8 mouse cellular contexts compared by ENCODE assay signal in the genomic region with DNA sequence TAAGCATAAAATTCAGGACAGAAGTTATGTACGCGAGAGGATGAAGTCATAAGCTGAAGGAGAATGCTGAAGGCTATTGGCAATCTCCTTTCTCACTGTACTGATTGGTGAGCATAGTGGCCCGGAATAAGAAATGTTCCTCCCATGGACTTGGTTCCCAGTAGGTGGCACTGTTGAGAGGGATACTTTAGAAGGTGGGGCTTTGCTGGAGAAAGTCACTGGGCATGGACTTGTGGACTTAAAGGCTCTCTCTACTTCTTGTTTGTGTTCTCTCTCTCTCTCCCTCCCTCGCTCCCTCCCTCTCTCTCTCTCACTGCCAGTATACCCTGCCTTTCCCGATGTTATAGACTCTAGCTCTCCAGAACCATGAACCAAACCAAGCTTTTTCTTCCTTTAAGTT. TPM values are rescaled to one million over a fixed set of nuclear protein-coding genes. Genes with fewer than 3 reads are reported as not detected.
A peak's percentile ranks its signal among the peaks of the same experiment; 100 is the strongest.
DNase-seq lines count a peak whose midpoint lies in the region; ATAC-seq and TF ChIP-seq lines count a peak whose summit lies in the region.

No protein-coding gene starts in this region.

- no peak for ATAC-seq in heart, embryonic 12.5 days (ENCODE audit: insufficient number of reproducible peaks, low FRiP score)

- no peaks in the 10 kb centered on the region for H3K36me3 ChIP-seq in heart, embryonic 12.5 days
- no peaks in the 10 kb centered on the region for H3K36me3 ChIP-seq in MEL (ENCODE audit: control insufficient read depth in 1 of 2, insufficient read depth in 2 of 2, low read length in 2 of 2)
- no peaks in the 10 kb centered on the region for H3K36me3 ChIP-seq in splenic B cell, adult 2 months (ENCODE audit: control insufficient read depth, insufficient read depth, low read length, poor library complexity, severe bottlenecking)

- peak; percentile 15 to 56 (median 27); a peak in 5 of 6 replicates for TF ChIP-seq CTCF in MEL (IDR thresholded peaks at IDR 0.05 in 2 of 3, conservative IDR thresholded peaks at IDR 0.05 in 1 of 3; ENCODE audit: control insufficient read depth in 1 of 3, insufficient read depth in 1 of 3, low read depth in 2 of 3, low read length in 3 of 3, poor library complexity in 1 of 3, severe bottlenecking in 1 of 3)
- TF ChIP-seq CTCF in cortical plate, adult 2 months (IDR thresholded peaks at IDR 0.05; ENCODE audit: extremely low read depth, insufficient read depth, low read length), result peak; percentile 61

- TF ChIP-seq EP300 in MEL (IDR thresholded peaks at IDR 0.05; ENCODE audit: low read depth in 1 of 2, low read length in 2 of 2), result no peak

- H3K9me3 ChIP-seq in heart, embryonic 12.5 days (replicated peaks), result no peaks in the 10 kb centered on the region; the same call in 1 of the 2 replicates
- no peaks in the 10 kb centered on the region for H3K9me3 ChIP-seq in MEL (replicated peaks; ENCODE audit: insufficient read depth, low read length)

- peak; percentile 12 for TF ChIP-seq RAD21 in MEL (IDR thresholded peaks at IDR 0.05; ENCODE audit: low read depth, low read length)

- H3K79me2 ChIP-seq in MEL (ENCODE audit: control insufficient read depth, insufficient read depth, low read length, poor library complexity), result no peaks in the 10 kb centered on the region

- no peak overlapping the region for H3K27ac ChIP-seq in heart, embryonic 12.5 days (ENCODE audit: poor library complexity, severe bottlenecking)
- H3K27ac ChIP-seq in MEL (ENCODE audit: control insufficient read depth, low read depth, low read length), result no peak overlapping the region
- H3K27ac ChIP-seq in cortical plate, adult 2 months (ENCODE audit: insufficient read depth, low read length), result no peak overlapping the region

- no peak overlapping the region for H3K9ac ChIP-seq in heart, embryonic 12.5 days
- H3K9ac ChIP-seq in MEL (ENCODE audit: control insufficient read depth, low read depth, low read length, poor library complexity, severe bottlenecking), result no peak overlapping the region

- peaks cover 10% of the 10 kb centered on the region for H3K4me1 ChIP-seq in heart, embryonic 12.5 days (replicated peaks)
- no peaks in the 10 kb centered on the region for H3K4me1 ChIP-seq in MEL (ENCODE audit: control insufficient read depth in 1 of 2, insufficient read depth in 2 of 2, low read length in 2 of 2)
- no peaks in the 10 kb centered on the region for H3K4me1 ChIP-seq in cortical plate, adult 2 months (ENCODE audit: control insufficient read depth, insufficient read depth, low read length)

- 21% methylated on average over 5 of the region's 5 CpGs for WGBS in heart, embryonic 12.5 days

- H3K4me2 ChIP-seq in heart, embryonic 12.5 days, result no peak overlapping the region

- no peak for TF ChIP-seq POLR2A in MEL (IDR thresholded peaks at IDR 0.05; ENCODE audit: control insufficient read depth in 1 of 2, insufficient read depth in 1 of 2, low read depth in 1 of 2, low read length in 2 of 2, poor library complexity in 1 of 2)
- TF ChIP-seq POLR2A in cortical plate, adult 2 months (IDR thresholded peaks at IDR 0.05; ENCODE audit: extremely low read depth, insufficient read depth, low read length), result no peak

- no peak overlapping the region for H3K4me3 ChIP-seq in heart, embryonic 12.5 days
- no peak overlapping the region for H3K4me3 ChIP-seq in MEL (ENCODE audit: control insufficient read depth in 1 of 2, insufficient read depth in 1 of 2, low read depth in 2 of 2, low read length in 2 of 2)
- no peak overlapping the region for H3K4me3 ChIP-seq in cortical plate, adult 2 months (ENCODE audit: insufficient read depth, low read length)

- peak; percentile 64 for DNase-seq in heart, adult 8-10 months (ENCODE audit: low spot score)
- DNase-seq in 3134 (ENCODE audit: extremely low read depth, insufficient read length, low spot score), result peak; percentile 32
- DNase-seq in MEL (ENCODE audit: low read depth, low spot score), result peak; percentile 38
- DNase-seq in kidney, postnatal 36 days, result peak; percentile 52 to 69
- peak; percentile 44 for DNase-seq in splenic B cell, adult 2 months (ENCODE audit: low read depth, low spot score)
- no peak for DNase-seq in right cerebral cortex, postnatal 4 days

- no peaks in the 10 kb centered on the region for H3K27me3 ChIP-seq in heart, embryonic 12.5 days (replicated peaks)
- peaks cover 2 to 6% of the 10 kb centered on the region in 2 experiments; a peak in 2 of 4 replicates for H3K27me3 ChIP-seq in MEL (ENCODE audit: control insufficient read depth in 1 of 2, insufficient read depth in 2 of 2, low read length in 2 of 2)
- H3K27me3 ChIP-seq in splenic B cell, adult 2 months (ENCODE audit: control insufficient read depth, insufficient read depth, low read length, poor library complexity, severe bottlenecking), result no peaks in the 10 kb centered on the region

TF ChIP-seq in MEL, 35 proteins besides CTCF, POLR2A, EP300 and RAD21:
- TF ChIP-seq SIN3A (IDR thresholded peaks at IDR 0.05; ENCODE audit: low read length) (no peak), SMC3 (IDR thresholded peaks at IDR 0.05; ENCODE audit: low read depth, low read length) (peak; percentile 48; the same call in 1 of the 2 replicates)
TF ChIP-seq in MEL: peak in this region for 1.

RNA-seq across cellular contexts. Expression of gene Aipl1, which starts 45.8 kb away (rescaled TPM):
- total RNA-seq in heart, adult 8-10 months (2022), result under 1 TPM in 1 of 4 experiments, not detected in 3; 0.13 TPM
- polyA plus RNA-seq in heart, embryonic 12.5 days (2016; fragmentation: Nextera tagmentation; extraction: Ambion mirVana), result 0.80 and 1.0 TPM in 2 replicates
- 0.39 and 0.42 TPM in 2 replicates for total RNA-seq in MEL (2012; rRNA removed)
- under 1 TPM in 1 of 2 experiments, not detected in 1; 0.58 TPM for polyA plus RNA-seq in MEL (2012; ENCODE audit: insufficient read depth in 1 of 2, insufficient read length in 2 of 2, low read depth in 1 of 2, low replicate concordance in 2 of 2, missing spikeins in 1 of 2)
- polyA plus RNA-seq in cortical plate, adult 2 months (2012; rRNA removed), result 0.04 and 0.06 TPM in 2 replicates

RNA-seq across cellular contexts. Expression of gene Pimreg, which starts 50.3 kb away (rescaled TPM):
- total RNA-seq in heart, adult 8-10 months (2022), result 1 to 10 TPM in 1 of 4 experiments, under 1 TPM in 2, not detected in 1; 0.41 to 1.4 (median 0.65) TPM
- 90.6 and 92.7 TPM in 2 replicates for polyA plus RNA-seq in heart, embryonic 12.5 days (2016; fragmentation: Nextera tagmentation; extraction: Ambion mirVana)
- 24.3 and 25.8 TPM in 2 replicates for total RNA-seq in MEL (2012; rRNA removed)
- polyA plus RNA-seq in MEL (2012; ENCODE audit: insufficient read depth in 1 of 2, insufficient read length in 2 of 2, low read depth in 1 of 2, low replicate concordance in 2 of 2, missing spikeins in 1 of 2), result 10 to 100 TPM in 1 of 2 experiments, not detected in 1; 45.3 TPM
- polyA plus RNA-seq in cortical plate, adult 2 months (2012; rRNA removed), result 0.61 and 0.92 TPM in 2 replicates
